Comparison of ENCODE assay signal across 9 mouse cellular contexts in genomic region chr10:45334925-45335324, GRCm38 (mm10). TPM values are rescaled to one million over a fixed set of nuclear protein-coding genes. Genes with fewer than 3 reads are reported as not detected.
DNase-seq lines count a peak whose midpoint lies in the region; ATAC-seq lines count a peak whose summit lies in the region.
"Had no signal": no experiment of that assay in that cellular context is flagged by ENCODE, and none has a peak within 500 bp of the region (broad histone marks: within the 10 kb centered on the region; RNA-seq: fewer than 3 reads in every experiment).

No protein-coding gene starts in this region.

- H3K36me3 ChIP-seq in kidney, embryonic 16.5 days (ENCODE audit: insufficient read depth, low read length), result no peaks in the 10 kb centered on the region
- no peaks in the 10 kb centered on the region for H3K36me3 ChIP-seq in forebrain, embryonic 10.5 days (replicated peaks)
- no peaks in the 10 kb centered on the region for H3K36me3 ChIP-seq in limb, embryonic 10.5 days
- H3K36me3 ChIP-seq in neural tube, embryonic 12.5 days, result no peaks in the 10 kb centered on the region
- H3K36me3 ChIP-seq: G1E had no signal

- H3K27ac ChIP-seq in kidney, embryonic 16.5 days (ENCODE audit: low read length), result no peak overlapping the region
- no peak overlapping the region for H3K27ac ChIP-seq in forebrain, embryonic 10.5 days
- no peak overlapping the region for H3K27ac ChIP-seq in limb, embryonic 10.5 days
- no peak overlapping the region for H3K27ac ChIP-seq in neural tube, embryonic 12.5 days

- 28% methylated on average over 7 of the region's 7 CpGs for WGBS in kidney, embryonic 16.5 days
- 37% methylated on average over 7 of the region's 7 CpGs for WGBS in forebrain, embryonic 10.5 days
- 32% methylated on average over 7 of the region's 7 CpGs for WGBS in limb, embryonic 10.5 days
- WGBS in neural tube, embryonic 12.5 days, result 24% methylated on average over 7 of the region's 7 CpGs

- peak overlapping the region; percentile 94 for H3K4me2 ChIP-seq in kidney, embryonic 16.5 days (replicated peaks; ENCODE audit: low read depth, low read length)
- H3K4me2 ChIP-seq in neural tube, embryonic 12.5 days (replicated peaks), result peak overlapping the region; percentile 93

- ATAC-seq in kidney, embryonic 16.5 days (ENCODE audit: low FRiP score, low TSS enrichment), result 0 out of 2 replicates have a peak, but pooled peaks have one; percentile 47
- ATAC-seq in neural tube, embryonic 12.5 days (ENCODE audit: low FRiP score, low read depth), result peak; percentile 29; the same call in 1 of the 2 replicates

- no peaks in the 10 kb centered on the region; the same call in 1 of the 2 replicates for H3K4me1 ChIP-seq in kidney, embryonic 16.5 days (ENCODE audit: insufficient read depth, low read length)
- peaks cover 10% of the 10 kb centered on the region for H3K4me1 ChIP-seq in forebrain, embryonic 10.5 days
- peaks cover 11% of the 10 kb centered on the region for H3K4me1 ChIP-seq in limb, embryonic 10.5 days
- H3K4me1 ChIP-seq in neural tube, embryonic 12.5 days, result no peaks in the 10 kb centered on the region

- peaks cover 20% of the 10 kb centered on the region for H3K27me3 ChIP-seq in kidney, embryonic 16.5 days (ENCODE audit: insufficient read depth, low read length)
- H3K27me3 ChIP-seq in forebrain, embryonic 10.5 days (ENCODE audit: poor library complexity, severe bottlenecking), result peaks cover 45% of the 10 kb centered on the region
- peaks cover 29% of the 10 kb centered on the region for H3K27me3 ChIP-seq in limb, embryonic 10.5 days (ENCODE audit: low read depth, poor library complexity, severe bottlenecking)
- H3K27me3 ChIP-seq in neural tube, embryonic 12.5 days (replicated peaks), result peaks cover 14% of the 10 kb centered on the region

- no peak overlapping the region for H3K9ac ChIP-seq in kidney, embryonic 16.5 days (replicated peaks; ENCODE audit: low read length)
- H3K9ac ChIP-seq in neural tube, embryonic 12.5 days, result no peak overlapping the region

- H3K4me3 ChIP-seq in kidney, embryonic 16.5 days (ENCODE audit: low read length), result peak overlapping the region; percentile 62
- H3K4me3 ChIP-seq in forebrain, embryonic 10.5 days, result peak overlapping the region; percentile 79
- peak overlapping the region; percentile 89 for H3K4me3 ChIP-seq in limb, embryonic 10.5 days
- H3K4me3 ChIP-seq in neural tube, embryonic 12.5 days, result peak overlapping the region; percentile 71; the same call in 1 of the 2 replicates

- no peak for DNase-seq in kidney, adult 8-10 months
- DNase-seq in forebrain, embryonic 10.5 days (ENCODE audit: extremely low spot score, low spot score), result no peak
- no peak for DNase-seq in limb, embryonic 10.5 days (ENCODE audit: low spot score)
- DNase-seq in cerebellum, adult 18-20 months, result no peak
- DNase-seq in ovary, postnatal 10 days (ENCODE audit: low spot score), result no peak
- no peak for DNase-seq in layer of hippocampus, postnatal 10 days (ENCODE audit: low spot score in 2 of 2)

- no peaks in the 10 kb centered on the region for H3K9me3 ChIP-seq in kidney, embryonic 16.5 days (ENCODE audit: low read length)
- no peaks in the 10 kb centered on the region for H3K9me3 ChIP-seq in forebrain, embryonic 10.5 days
- no peaks in the 10 kb centered on the region for H3K9me3 ChIP-seq in limb, embryonic 10.5 days (replicated peaks)
- no peaks in the 10 kb centered on the region for H3K9me3 ChIP-seq in neural tube, embryonic 12.5 days

RNA-seq across cellular contexts. Expression of gene Bves, which starts 0.6 kb away (rescaled TPM):
- polyA plus RNA-seq in kidney, embryonic 16.5 days (2015; fragmentation: Nextera tagmentation; extraction: Ambion mirVana), result 1.1 and 1.9 TPM in 2 replicates
- 1.7 and 1.9 TPM in 2 replicates for polyA plus RNA-seq in forebrain, embryonic 10.5 days (2016; fragmentation: Nextera tagmentation; extraction: Ambion mirVana)
- polyA plus RNA-seq in limb, embryonic 10.5 days (2016; fragmentation: Nextera tagmentation; extraction: Ambion mirVana), result 4.1 and 5.3 TPM in 2 replicates
- 2.7 and 3.2 TPM in 2 replicates for polyA plus RNA-seq in neural tube, embryonic 12.5 days (2016; fragmentation: Nextera tagmentation; extraction: Ambion mirVana)
- total RNA-seq in layer of hippocampus, postnatal 10 days (2021), result 1 to 10 TPM; 4.6 to 5.2 TPM
- polyA plus RNA-seq: G1E had no signal
